Mouse (Mus musculus) embryonic fibroblast, embryonic 13.5 days (primary cell): Measurements from ENCODE around the gene Ceacam2. TPM values are rescaled to one million over a fixed set of nuclear protein-coding genes. Genes with fewer than 3 reads are reported as not detected.
"Not testable (repeated sequence)": the region's sequence is repeated elsewhere in the genome, so short reads cannot be mapped to it uniquely, and the experiment has no call there.

Experiments used
- H3K27ac ChIP-seq: 2 replicates; pipeline ENCODE4 v1.5.1; 2012; ENCODE audit warnings: low read length, control low read depth, inconsistent platforms; ENCODE audit not compliant: insufficient read depth
- H3K4me1 ChIP-seq: 2 replicates; pipeline ENCODE4 v1.6.1; 2011; ENCODE audit warnings: low read length; ENCODE audit not compliant: control insufficient read depth, insufficient read depth
- H3K4me3 ChIP-seq: 2 replicates; pipeline ENCODE4 v1.5.1; 2011; ENCODE audit warnings: mild to moderate bottlenecking, control low read depth, low read length; ENCODE audit not compliant: insufficient read depth
- CTCF ChIP-seq: IDR thresholded peaks from 2 replicates; pipeline ENCODE4 v1.5.1; 2011; ENCODE audit warnings: mild to moderate bottlenecking, control low read depth, low read length, moderate library complexity, borderline replicate concordance; ENCODE audit not compliant: insufficient read depth
- POLR2A ChIP-seq: IDR thresholded peaks from 2 replicates; pipeline ENCODE4 v1.6.1; 2011; ENCODE audit warnings: low read depth, mild to moderate bottlenecking, control low read depth, low read length, moderate library complexity
- polyA plus RNA-seq: library from polyadenylated mRNA; stranded (reverse); fragments of >200 nt; gene quantifications from 2 replicates; pipeline ENCODE4 v1.2.4, GENCODE M21; 2011; ENCODE audit warnings: low read depth; ENCODE audit not compliant: missing spikeins, insufficient read length

The Ceacam2 gene
- polyA plus RNA-seq: not detected in 2 replicates

- H3K4me3 ChIP-seq, H3K4me1 ChIP-seq, H3K27ac ChIP-seq: not testable (repeated sequence)
These were observed at the start of gene Ceacam2 for GRCm38 (mm10) chr7:25539376-25539907. Gene Ceacam2 (minus strand): TSS chr7:25539857.

GRCm38 (mm10) chr7:25585351-25586204, 45.9 kb upstream of the Ceacam2 start:
- H3K4me3 ChIP-seq: no peak overlapping the region
- TF ChIP-seq CTCF (no peak), POLR2A (no peak)
- H3K4me1 ChIP-seq: no peaks in the 10 kb centered on the region
- H3K27ac ChIP-seq: no peak overlapping the region

DNA sequence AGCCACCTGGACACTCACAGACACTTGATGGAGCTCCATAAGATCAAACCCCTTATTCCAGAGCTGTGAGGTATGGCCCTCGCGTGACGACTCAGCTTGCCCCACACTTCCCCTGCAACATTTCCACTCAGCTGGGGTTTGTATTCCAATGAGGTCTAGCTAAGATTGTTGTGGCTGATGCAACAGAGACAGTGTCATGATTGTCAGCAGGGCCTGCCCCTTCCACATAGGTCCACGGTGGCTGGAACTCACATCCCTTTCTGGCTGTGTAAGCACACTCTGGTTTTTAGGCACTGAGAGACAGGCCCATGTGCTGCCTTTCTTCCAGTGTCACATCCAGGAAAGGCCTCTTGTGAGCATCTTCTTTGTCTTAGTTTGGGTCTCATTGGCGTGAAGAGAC, 45.0 kb upstream of the Ceacam2 start:
- TF ChIP-seq POLR2A (no peak), CTCF (no peak)
- H3K4me1 ChIP-seq: no peaks in the 10 kb centered on the region
- no peak overlapping the region for H3K27ac ChIP-seq
- H3K4me3 ChIP-seq: no peak overlapping the region

- H3K4me1 ChIP-seq: no peaks in the 10 kb centered on the region
- TF ChIP-seq CTCF: no peak
- no peak for TF ChIP-seq POLR2A
- H3K27ac ChIP-seq: no peak overlapping the region
- H3K4me3 ChIP-seq: no peak overlapping the region
These were observed 42.7 kb upstream of the Ceacam2 start for GRCm38 (mm10) chr7:25582301-25582810.

DNA sequence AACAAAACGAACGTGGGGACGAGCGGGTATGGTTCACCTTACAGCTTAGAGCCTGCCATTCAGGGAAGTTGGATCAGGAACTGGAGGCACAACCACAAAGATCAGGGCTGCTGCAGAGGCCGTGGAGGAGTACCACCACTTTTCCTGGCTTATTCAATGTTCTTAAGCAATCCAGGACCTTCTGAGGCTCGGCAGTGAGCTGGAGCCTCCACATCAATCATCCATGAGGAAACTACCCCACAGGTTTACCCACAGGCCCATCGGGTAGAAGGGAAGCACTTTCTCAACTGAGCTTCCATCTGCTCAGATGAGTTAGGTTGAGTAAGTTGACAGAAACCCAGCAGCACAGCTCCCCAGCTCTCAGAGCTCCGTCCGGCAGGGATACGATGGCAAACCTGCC, 39.8 kb upstream of the Ceacam2 start:
- no peak overlapping the region for H3K27ac ChIP-seq
- TF ChIP-seq POLR2A (no peak), CTCF (no peak)
- H3K4me1 ChIP-seq: no peaks in the 10 kb centered on the region
- H3K4me3 ChIP-seq: no peak overlapping the region

- not testable (repeated sequence) for H3K27ac ChIP-seq, H3K4me3 ChIP-seq, H3K4me1 ChIP-seq
These were observed 37.3 kb upstream of the Ceacam2 start for GRCm38 (mm10) chr7:25576793-25577437.

DNA sequence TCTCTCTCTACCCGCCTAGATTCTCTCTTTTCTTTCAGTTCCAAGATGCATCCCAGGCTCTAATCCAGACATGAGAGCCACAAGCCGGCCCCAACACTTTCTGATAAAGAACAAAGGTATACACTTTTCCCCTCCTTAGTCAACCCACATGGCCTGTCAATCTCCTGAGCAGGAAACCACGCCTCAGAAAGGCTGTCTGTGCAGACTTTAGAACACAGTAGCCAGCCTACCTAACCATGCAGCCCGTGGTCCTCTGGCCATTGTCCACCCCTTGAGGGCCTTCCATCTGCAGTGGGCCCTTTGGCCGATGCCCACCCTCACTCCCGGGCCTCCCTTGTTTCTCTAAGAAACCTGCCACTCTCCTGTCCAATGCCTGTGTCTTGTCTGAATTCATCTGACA, 36.7 kb upstream of the Ceacam2 start:
- H3K27ac ChIP-seq, H3K4me3 ChIP-seq, H3K4me1 ChIP-seq: not testable (repeated sequence)

- Histone ChIP-seq H3K4me3 (no peak overlapping the region), H3K27ac (no peak overlapping the region), H3K4me1 (no peaks in the 10 kb centered on the region)
- TF ChIP-seq CTCF (no peak), POLR2A (no peak)
These were observed 36.2 kb upstream of the Ceacam2 start for GRCm38 (mm10) chr7:25575870-25576269.

- no peaks in the 10 kb centered on the region for H3K4me1 ChIP-seq
- H3K27ac ChIP-seq: no peak overlapping the region
- no peak overlapping the region for H3K4me3 ChIP-seq
- no peak for TF ChIP-seq POLR2A
- no peak for TF ChIP-seq CTCF
These were observed 35.4 kb upstream of the Ceacam2 start for GRCm38 (mm10) chr7:25575105-25575504.

- H3K27ac ChIP-seq, H3K4me3 ChIP-seq, H3K4me1 ChIP-seq: not testable (repeated sequence)
These were observed 34.1 kb upstream of the Ceacam2 start for GRCm38 (mm10) chr7:25573806-25574205.
